24 mouse cellular contexts compared by ENCODE assay signal in the genomic region with DNA sequence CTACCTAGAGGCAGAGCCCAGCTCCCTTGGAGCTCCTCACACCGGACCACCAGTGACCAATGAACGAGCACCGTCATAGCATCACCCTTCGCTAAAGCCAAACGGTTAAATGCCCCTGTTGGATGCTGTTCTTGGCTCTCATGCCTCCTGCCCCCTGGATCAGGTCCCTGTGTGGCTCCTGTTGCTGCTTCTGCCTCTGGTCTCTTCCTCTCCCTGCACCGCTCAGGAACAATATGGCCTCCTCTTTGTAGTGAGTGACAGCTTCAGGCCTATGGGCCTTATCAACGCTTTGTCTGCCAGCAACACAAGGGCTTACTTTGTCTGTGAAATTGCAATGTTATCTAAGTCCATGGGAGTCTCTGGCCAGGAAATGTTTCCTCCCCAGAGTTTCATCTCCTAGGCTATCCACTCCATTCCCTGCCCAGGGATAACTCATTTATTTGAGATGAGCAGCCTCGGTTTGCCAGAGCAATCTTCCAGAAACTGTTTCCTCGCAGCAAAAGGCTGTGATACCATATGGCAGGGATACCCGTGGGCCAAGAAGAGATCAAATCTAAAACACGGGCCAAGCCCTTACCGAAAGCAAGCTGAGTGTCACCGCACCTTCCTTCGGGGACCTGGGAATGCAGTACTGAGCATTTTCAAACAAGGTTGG. TPM values are rescaled to one million over a fixed set of nuclear protein-coding genes. Genes with fewer than 3 reads are reported as not detected.
DNase-seq lines count a peak whose midpoint lies in the region; ATAC-seq and TF ChIP-seq lines count a peak whose summit lies in the region.
"Had no signal": no experiment of that assay in that cellular context is flagged by ENCODE, and none has a peak within 500 bp of the region (broad histone marks: within the 10 kb centered on the region; RNA-seq: fewer than 3 reads in every experiment).

No protein-coding gene starts in this region.

- no peak for TF ChIP-seq CTCF in forebrain, postnatal 0 days (IDR thresholded peaks at IDR 0.05; ENCODE audit: low read depth)

- peak; percentile 21; the same call in 1 of the 2 replicates for ATAC-seq in forebrain, postnatal 0 days
- ATAC-seq in forebrain, embryonic 15.5 days (replicated peaks) = no peak
- no peak for ATAC-seq in neural tube, embryonic 15.5 days (ENCODE audit: low FRiP score)
- ATAC-seq: forebrain, embryonic 16.5 days; intestine, postnatal 0 days; midbrain, embryonic 13.5 days; Patski had no signal

- no peak overlapping the region for H3K4me3 ChIP-seq in forebrain, postnatal 0 days (ENCODE audit: low read depth, low read length)
- no peak overlapping the region for H3K4me3 ChIP-seq in forebrain, embryonic 15.5 days
- no peak overlapping the region for H3K4me3 ChIP-seq in neural tube, embryonic 15.5 days (replicated peaks)
- H3K4me3 ChIP-seq: hindbrain, embryonic 12.5 days; midbrain, embryonic 13.5 days; neural tube, embryonic 13.5 days had no signal

- H3K27ac ChIP-seq in forebrain, postnatal 0 days (ENCODE audit: low read depth, low read length) = no peak overlapping the region
- H3K27ac ChIP-seq in forebrain, embryonic 15.5 days (replicated peaks) = no peak overlapping the region
- no peak overlapping the region for H3K27ac ChIP-seq in neural tube, embryonic 15.5 days (replicated peaks)
- H3K27ac ChIP-seq: hindbrain, embryonic 12.5 days; liver, embryonic 14.5 days; macrophage; midbrain, embryonic 13.5 days; neural tube, embryonic 13.5 days had no signal

- no peaks in the 10 kb centered on the region for H3K9me3 ChIP-seq in forebrain, postnatal 0 days (ENCODE audit: low read length)
- no peaks in the 10 kb centered on the region for H3K9me3 ChIP-seq in forebrain, embryonic 15.5 days
- no peaks in the 10 kb centered on the region for H3K9me3 ChIP-seq in neural tube, embryonic 15.5 days (replicated peaks)
- H3K9me3 ChIP-seq: hindbrain, embryonic 12.5 days; midbrain, embryonic 13.5 days had no signal

- DNase-seq in forebrain, postnatal 0 days = no peak
- peak; percentile 97 for DNase-seq in brain, adult 2 months (ENCODE audit: low read depth, low spot score)
- peak; percentile 92 for DNase-seq in cerebellum, adult 11-12 months
- DNase-seq in cerebellum, adult 9-11 months = peak; percentile 94
- no peak for DNase-seq in left cerebral cortex, adult 11 months (ENCODE audit: low spot score)
- no peak for DNase-seq in heart, postnatal 14 days
- DNase-seq: adrenal gland, postnatal 10 days; kidney, adult 9 months; kidney, postnatal 10 days; liver; lung, adult 2 months; lung, postnatal 10 days; right cerebral cortex, postnatal 14 days had no signal

- no peaks in the 10 kb centered on the region; the same call in 1 of the 2 replicates for H3K4me1 ChIP-seq in forebrain, postnatal 0 days (ENCODE audit: insufficient read depth)
- peaks cover 9% of the 10 kb centered on the region for H3K4me1 ChIP-seq in forebrain, embryonic 15.5 days
- no peaks in the 10 kb centered on the region for H3K4me1 ChIP-seq in neural tube, embryonic 15.5 days
- H3K4me1 ChIP-seq: hindbrain, embryonic 12.5 days; neural tube, embryonic 13.5 days had no signal

- intact Hi-C loops in heart, postnatal 14 days (cut with DNase I) = no loop called here

- peaks cover 5% of the 10 kb centered on the region; the same call in 1 of the 2 replicates for H3K36me3 ChIP-seq in forebrain, postnatal 0 days (ENCODE audit: insufficient read depth)
- no peaks in the 10 kb centered on the region for H3K36me3 ChIP-seq in forebrain, embryonic 15.5 days
- H3K36me3 ChIP-seq in neural tube, embryonic 15.5 days = peaks cover 21% of the 10 kb centered on the region; the same call in 1 of the 2 replicates
- H3K36me3 ChIP-seq: hindbrain, embryonic 12.5 days; neural tube, embryonic 13.5 days had no signal

- WGBS in forebrain, postnatal 0 days = 69% methylated on average over 14 of the region's 14 CpGs
- 73% methylated on average over 14 of the region's 14 CpGs for WGBS in forebrain, embryonic 15.5 days
- WGBS in neural tube, embryonic 15.5 days = 88% methylated on average over 14 of the region's 14 CpGs

- no peak overlapping the region for H3K4me2 ChIP-seq in forebrain, postnatal 0 days (ENCODE audit: low read depth)
- H3K4me2 ChIP-seq in forebrain, embryonic 15.5 days (replicated peaks) = no peak overlapping the region
- H3K4me2 ChIP-seq in neural tube, embryonic 15.5 days = no peak overlapping the region
- H3K4me2 ChIP-seq: hindbrain, embryonic 12.5 days; midbrain, embryonic 13.5 days; neural tube, embryonic 13.5 days had no signal

- H3K9ac ChIP-seq in forebrain, postnatal 0 days = no peak overlapping the region
- H3K9ac ChIP-seq in forebrain, embryonic 15.5 days (replicated peaks) = no peak overlapping the region
- no peak overlapping the region for H3K9ac ChIP-seq in neural tube, embryonic 15.5 days (replicated peaks)
- H3K9ac ChIP-seq: hindbrain, embryonic 12.5 days; liver, embryonic 14.5 days; midbrain, embryonic 13.5 days; neural tube, embryonic 13.5 days had no signal

- no peaks in the 10 kb centered on the region for H3K27me3 ChIP-seq in forebrain, postnatal 0 days (ENCODE audit: insufficient read depth, low read length)
- no peaks in the 10 kb centered on the region for H3K27me3 ChIP-seq in forebrain, embryonic 15.5 days
- no peaks in the 10 kb centered on the region for H3K27me3 ChIP-seq in neural tube, embryonic 15.5 days (replicated peaks)
- H3K27me3 ChIP-seq: hindbrain, embryonic 12.5 days; midbrain, embryonic 13.5 days; neural tube, embryonic 13.5 days had no signal

RNA-seq across cellular contexts. Expression of gene Cnnm1, which starts 25.5 kb away (rescaled TPM):
- 6.9 and 7.6 TPM in 2 replicates for total RNA-seq in forebrain, postnatal 0 days (2014; rRNA removed)
- polyA plus RNA-seq in forebrain, postnatal 0 days (2015; fragmentation: Nextera tagmentation; extraction: Ambion mirVana) = 1.7 and 2.1 TPM in 2 replicates
- polyA plus RNA-seq in forebrain, embryonic 15.5 days (2015; fragmentation: Nextera tagmentation; extraction: Ambion mirVana) = 1.2 and 1.3 TPM in 2 replicates
- 4.9 and 5.1 TPM in 2 replicates for polyA plus RNA-seq in neural tube, embryonic 15.5 days (2015; fragmentation: Nextera tagmentation; extraction: Ambion mirVana)
- total RNA-seq in heart, postnatal 14 days (2021) = under 1 TPM; 0.07 TPM
- total RNA-seq: MEL had no signal
- polyA plus RNA-seq: macrophage, Patski had no signal

RNA-seq across cellular contexts. Expression of gene Got1, which starts 58.7 kb away (rescaled TPM):
- 86.1 and 88.2 TPM in 2 replicates for total RNA-seq in forebrain, postnatal 0 days (2014; rRNA removed)
- 85.4 and 101 TPM in 2 replicates for polyA plus RNA-seq in forebrain, postnatal 0 days (2015; fragmentation: Nextera tagmentation; extraction: Ambion mirVana)
- 71.3 and 75.6 TPM in 2 replicates for polyA plus RNA-seq in forebrain, embryonic 15.5 days (2015; fragmentation: Nextera tagmentation; extraction: Ambion mirVana)
- polyA plus RNA-seq in neural tube, embryonic 15.5 days (2015; fragmentation: Nextera tagmentation; extraction: Ambion mirVana) = 118 and 127 TPM in 2 replicates
- 100 to 1,000 TPM; 687 to 721 TPM for total RNA-seq in heart, postnatal 14 days (2021)

Comparison
In these comparisons a context has a peak if more than half of its experiments do, and no peak if none do; other contexts are left out.
1. DNase-seq: peak in brain, adult 2 months (single experiment), cerebellum, adult 11-12 months (single experiment) and cerebellum, adult 9-11 months (single experiment); none in forebrain, postnatal 0 days (single experiment), left cerebral cortex, adult 11 months (single experiment) and heart, postnatal 14 days (0 of 2).